Mouse (Mus musculus): ENCODE results near the gene Ephx3. TPM values are rescaled to one million over a fixed set of nuclear protein-coding genes. Genes with fewer than 3 reads are reported as not detected.
A peak's percentile ranks its signal among the peaks of the same experiment; 100 is the strongest.

Gene Ephx3
- polyA plus RNA-seq, 1 experiment: not detected

GRCm38 (mm10) chr17:32209144-32209543 is 19.8 kb upstream of the Ephx3 start:
- TF ChIP-seq CTCF (IDR thresholded peaks at IDR 0.05; ENCODE audit: control insufficient read depth, insufficient read depth, low read length): no peak
- TF ChIP-seq POLR2A (IDR thresholded peaks at IDR 0.05; ENCODE audit: borderline replicate concordance, control insufficient read depth, low read depth, low read length): no peak
- no peaks in the 10 kb centered on the region for H3K4me1 ChIP-seq (ENCODE audit: control insufficient read depth, insufficient read depth, low read length)
- 85% methylated on average over 6 of the region's 6 CpGs for WGBS
- H3K4me3 ChIP-seq (replicated peaks; ENCODE audit: control insufficient read depth, low read depth, low read length): no peak overlapping the region
- H3K27ac ChIP-seq (ENCODE audit: control insufficient read depth, insufficient read depth, low read depth, low read length, poor library complexity): no peak overlapping the region

DNA sequence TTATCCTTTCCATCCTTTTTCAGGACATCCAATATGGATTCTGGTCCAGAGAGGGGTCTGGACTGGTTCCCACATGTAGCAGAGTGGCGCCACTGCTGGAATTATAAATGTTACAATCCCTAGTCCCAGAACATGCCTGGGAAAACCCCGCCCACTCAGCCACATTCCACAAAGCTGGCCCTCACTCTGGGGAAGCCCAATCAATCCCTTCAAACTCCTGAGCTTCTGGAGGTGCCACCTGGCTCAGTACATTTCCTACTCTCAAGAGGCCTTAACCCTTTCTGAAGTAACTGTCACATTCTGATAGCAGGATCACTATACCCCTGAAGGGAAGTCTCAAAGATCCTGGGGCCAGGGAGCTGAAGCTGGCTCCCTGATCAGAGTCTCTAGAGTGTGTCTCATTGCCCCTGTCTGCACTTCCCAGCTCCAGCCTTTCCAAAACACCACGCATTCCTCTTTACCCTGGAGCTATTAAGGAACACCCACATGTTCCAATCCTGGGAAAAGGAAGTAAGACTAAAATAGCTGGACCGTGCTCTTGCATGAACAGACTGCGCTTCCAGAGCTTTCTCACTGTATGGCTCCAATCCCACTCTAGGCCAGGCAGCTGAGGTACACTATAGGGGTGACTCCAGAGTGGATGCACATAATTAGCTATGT is 18.4 kb upstream of the Ephx3 start:
- Histone ChIP-seq H3K4me1 (ENCODE audit: control insufficient read depth, insufficient read depth, low read length) (no peaks in the 10 kb centered on the region), H3K4me3 (replicated peaks; ENCODE audit: control insufficient read depth, low read depth, low read length) (no peak overlapping the region), H3K27ac (ENCODE audit: control insufficient read depth, insufficient read depth, low read depth, low read length, poor library complexity) (no peak overlapping the region)
- 91% methylated on average over 5 of the region's 5 CpGs for WGBS
- no peak for TF ChIP-seq CTCF (IDR thresholded peaks at IDR 0.05; ENCODE audit: control insufficient read depth, insufficient read depth, low read length)
- TF ChIP-seq POLR2A (IDR thresholded peaks at IDR 0.05; ENCODE audit: borderline replicate concordance, control insufficient read depth, low read depth, low read length): no peak

- Histone ChIP-seq H3K27ac (ENCODE audit: control insufficient read depth, insufficient read depth, low read depth, low read length, poor library complexity) (no peak overlapping the region), H3K4me3 (replicated peaks; ENCODE audit: control insufficient read depth, low read depth, low read length) (no peak overlapping the region), H3K4me1 (ENCODE audit: control insufficient read depth, insufficient read depth, low read length) (no peaks in the 10 kb centered on the region)
- no peak for TF ChIP-seq CTCF (IDR thresholded peaks at IDR 0.05; ENCODE audit: control insufficient read depth, insufficient read depth, low read length)
- no peak for TF ChIP-seq POLR2A (IDR thresholded peaks at IDR 0.05; ENCODE audit: borderline replicate concordance, control insufficient read depth, low read depth, low read length)
- WGBS: 89% methylated on average over 3 of the region's 3 CpGs
These were observed 16.0 kb upstream of the Ephx3 start for GRCm38 (mm10) chr17:32205345-32205744.

- Histone ChIP-seq H3K27ac (ENCODE audit: control insufficient read depth, insufficient read depth, low read depth, low read length, poor library complexity) (no peak overlapping the region), H3K4me3 (replicated peaks; ENCODE audit: control insufficient read depth, low read depth, low read length) (no peak overlapping the region), H3K4me1 (ENCODE audit: control insufficient read depth, insufficient read depth, low read length) (no peaks in the 10 kb centered on the region)
- WGBS: 90% methylated on average over 3 of the region's 3 CpGs
- no peak for TF ChIP-seq POLR2A (IDR thresholded peaks at IDR 0.05; ENCODE audit: borderline replicate concordance, control insufficient read depth, low read depth, low read length)
These were observed 13.6 kb upstream of the Ephx3 start for GRCm38 (mm10) chr17:32202972-32203371.

DNA sequence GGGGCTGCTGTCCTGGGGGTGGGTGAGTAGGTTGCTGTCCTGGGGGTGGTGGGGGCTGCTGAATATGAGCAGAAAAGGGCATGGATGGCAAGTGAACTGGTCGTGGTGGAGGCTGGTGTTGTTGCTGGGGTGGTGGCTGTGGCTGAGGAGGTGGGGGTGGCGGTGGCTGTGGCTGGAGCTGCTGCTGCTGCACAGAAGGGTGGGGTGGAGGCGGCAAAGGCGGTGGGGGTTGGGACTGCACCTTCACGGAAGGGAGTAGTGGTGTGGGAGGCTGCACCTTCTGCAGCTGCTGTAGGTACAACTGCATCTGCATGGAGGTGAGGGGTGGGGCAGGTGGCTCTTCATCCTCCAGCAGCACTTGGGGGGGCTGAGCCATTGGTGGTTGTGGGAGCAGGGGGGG is 11.7 kb upstream of the Ephx3 start:
- no peak overlapping the region for H3K4me3 ChIP-seq (replicated peaks; ENCODE audit: control insufficient read depth, low read depth, low read length)
- H3K27ac ChIP-seq (ENCODE audit: control insufficient read depth, insufficient read depth, low read depth, low read length, poor library complexity): no peak overlapping the region
- TF ChIP-seq CTCF (IDR thresholded peaks at IDR 0.05; ENCODE audit: control insufficient read depth, insufficient read depth, low read length): no peak
- TF ChIP-seq POLR2A (IDR thresholded peaks at IDR 0.05; ENCODE audit: borderline replicate concordance, control insufficient read depth, low read depth, low read length): no peak
- no peaks in the 10 kb centered on the region for H3K4me1 ChIP-seq (ENCODE audit: control insufficient read depth, insufficient read depth, low read length)
- 79% methylated on average over 5 of the region's 5 CpGs for WGBS

DNA sequence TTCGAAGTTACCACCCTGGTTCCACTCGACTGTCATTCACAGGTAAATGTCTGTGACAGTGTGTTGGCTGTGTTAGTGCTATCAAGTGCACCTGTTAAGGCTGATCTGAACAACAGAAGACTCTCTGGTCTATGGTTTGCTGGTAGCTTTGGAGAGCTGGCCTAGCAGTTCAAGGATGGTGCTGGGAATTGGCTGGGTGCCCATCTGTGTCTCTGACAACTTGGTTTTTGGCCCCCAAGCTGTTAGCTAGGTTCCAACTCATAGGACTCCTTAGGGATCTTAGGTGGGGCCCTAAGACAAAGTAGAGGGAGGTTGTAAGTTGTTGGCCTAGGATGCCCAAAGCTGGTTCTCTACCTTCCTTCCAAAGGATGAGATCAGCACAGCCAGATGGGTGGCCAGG is 10.4 kb upstream of the Ephx3 start:
- Histone ChIP-seq H3K27ac (ENCODE audit: control insufficient read depth, insufficient read depth, low read depth, low read length, poor library complexity) (no peak overlapping the region), H3K4me1 (ENCODE audit: control insufficient read depth, insufficient read depth, low read length) (no peaks in the 10 kb centered on the region), H3K4me3 (replicated peaks; ENCODE audit: control insufficient read depth, low read depth, low read length) (no peak overlapping the region)
- TF ChIP-seq POLR2A (IDR thresholded peaks at IDR 0.05; ENCODE audit: borderline replicate concordance, control insufficient read depth, low read depth, low read length): no peak
- TF ChIP-seq CTCF (IDR thresholded peaks at IDR 0.05; ENCODE audit: control insufficient read depth, insufficient read depth, low read length): no peak
- WGBS: 80% methylated on average over 2 of the region's 2 CpGs

DNA sequence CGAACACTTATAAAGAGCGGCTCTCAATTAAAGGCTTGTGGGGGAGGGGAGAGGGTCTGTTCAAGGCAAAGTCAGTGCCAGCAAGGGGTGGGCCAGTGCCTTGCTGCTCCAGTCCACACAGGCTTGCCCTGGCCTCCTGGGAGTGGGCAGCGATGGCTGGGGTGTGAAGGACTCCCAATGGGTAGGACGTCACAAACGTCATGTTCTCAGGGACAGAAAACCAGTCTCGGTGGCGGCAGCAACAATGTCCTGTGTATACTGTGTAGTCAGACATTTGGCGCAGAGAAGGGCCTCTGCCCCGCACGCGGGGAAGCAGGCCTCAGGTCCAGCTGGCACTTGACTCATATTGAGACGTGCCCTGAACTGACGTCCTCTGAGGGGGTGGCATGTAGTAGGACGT is 7.8 kb upstream of the Ephx3 start:
- 93% methylated on average over 14 of the region's 14 CpGs for WGBS
- Histone ChIP-seq H3K4me3 (replicated peaks; ENCODE audit: control insufficient read depth, low read depth, low read length) (no peak overlapping the region), H3K27ac (ENCODE audit: control insufficient read depth, insufficient read depth, low read depth, low read length, poor library complexity) (0 out of 2 replicates have a peak overlapping the region, but pooled peaks have one; percentile 13), H3K4me1 (ENCODE audit: control insufficient read depth, insufficient read depth, low read length) (no peaks in the 10 kb centered on the region)
- no peak for TF ChIP-seq CTCF (IDR thresholded peaks at IDR 0.05; ENCODE audit: control insufficient read depth, insufficient read depth, low read length)
- no peak for TF ChIP-seq POLR2A (IDR thresholded peaks at IDR 0.05; ENCODE audit: borderline replicate concordance, control insufficient read depth, low read depth, low read length)

DNA sequence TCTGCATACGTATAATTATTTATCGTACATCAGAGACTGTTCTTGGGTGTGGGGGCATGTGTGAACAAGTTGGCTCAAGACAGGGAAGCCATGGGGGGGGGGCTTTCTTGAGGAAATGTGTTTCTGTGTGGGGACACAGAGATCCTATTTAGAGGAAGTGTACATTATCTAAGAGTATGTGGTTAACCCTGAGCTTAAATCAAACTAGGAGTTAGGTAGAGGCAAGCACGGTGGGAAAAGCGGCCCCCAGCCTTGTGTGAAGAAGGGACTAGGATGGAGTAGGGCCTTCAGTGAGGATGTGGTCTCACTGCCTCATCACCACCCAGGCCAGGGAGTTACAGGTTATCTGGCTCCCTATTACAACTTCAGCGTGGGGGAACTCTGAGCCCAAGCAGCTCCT is 6.4 kb upstream of the Ephx3 start:
- WGBS: 33% methylated on average over 5 of the region's 5 CpGs
- Histone ChIP-seq H3K4me3 (replicated peaks; ENCODE audit: control insufficient read depth, low read depth, low read length) (no peak overlapping the region), H3K4me1 (ENCODE audit: control insufficient read depth, insufficient read depth, low read length) (no peaks in the 10 kb centered on the region), H3K27ac (ENCODE audit: control insufficient read depth, insufficient read depth, low read depth, low read length, poor library complexity) (no peak overlapping the region)
- no peak for TF ChIP-seq CTCF (IDR thresholded peaks at IDR 0.05; ENCODE audit: control insufficient read depth, insufficient read depth, low read length)
- no peak for TF ChIP-seq POLR2A (IDR thresholded peaks at IDR 0.05; ENCODE audit: borderline replicate concordance, control insufficient read depth, low read depth, low read length)

DNA sequence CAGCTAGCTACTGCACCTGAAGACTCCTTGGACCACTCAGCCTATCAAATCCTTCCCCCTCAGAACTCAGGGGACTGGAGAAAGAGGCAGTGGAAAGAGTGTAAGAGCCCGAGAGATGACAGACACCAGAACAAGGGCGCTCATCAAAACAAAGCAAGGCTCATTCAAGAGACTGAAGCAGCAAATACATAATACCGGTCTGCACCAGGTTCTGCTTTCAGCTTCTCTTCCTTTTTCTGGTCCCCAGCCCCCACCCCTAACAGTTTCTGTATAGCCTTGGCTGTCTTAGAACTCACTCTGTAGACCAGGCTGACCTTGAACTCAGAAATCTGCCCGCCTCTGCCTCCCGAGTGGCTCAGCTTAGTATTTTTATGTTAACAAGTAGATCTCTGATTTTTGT is 3.7 kb upstream of the Ephx3 start:
- WGBS: 60% methylated on average over 5 of the region's 5 CpGs
- H3K4me3 ChIP-seq (replicated peaks; ENCODE audit: control insufficient read depth, low read depth, low read length): no peak overlapping the region
- TF ChIP-seq POLR2A (IDR thresholded peaks at IDR 0.05; ENCODE audit: borderline replicate concordance, control insufficient read depth, low read depth, low read length) (no peak), CTCF (IDR thresholded peaks at IDR 0.05; ENCODE audit: control insufficient read depth, insufficient read depth, low read length) (no peak)
- H3K4me1 ChIP-seq (ENCODE audit: control insufficient read depth, insufficient read depth, low read length): peaks cover 2% of the 10 kb centered on the region; the same call in 1 of the 2 replicates
- no peak overlapping the region; the same call in 1 of the 2 replicates for H3K27ac ChIP-seq (ENCODE audit: control insufficient read depth, insufficient read depth, low read depth, low read length, poor library complexity)

Data from bone marrow, adult 2 months (tissue).